Mouse (Mus musculus) MEL-GATA-1-ER (cell line): Measurements from ENCODE around the gene Serpina16.
"Not testable (repeated sequence)": the region's sequence is repeated elsewhere in the genome, so short reads cannot be mapped to it uniquely, and the experiment has no call there.

ENCODE experiments used
- DNase-seq: peaks from one replicate; pipeline ENCODE4 v3.0.0-alpha.2; 2012; ENCODE audit warnings: low read depth; ENCODE audit errors: extremely low read depth

Serpina16 gene

GRCm38 (mm10) chr12:103676039-103676438 lies at the start of gene Serpina16:
TSS of gene Serpina16 (minus strand) at chr12:103676139.
- no peak for DNase-seq

DNA sequence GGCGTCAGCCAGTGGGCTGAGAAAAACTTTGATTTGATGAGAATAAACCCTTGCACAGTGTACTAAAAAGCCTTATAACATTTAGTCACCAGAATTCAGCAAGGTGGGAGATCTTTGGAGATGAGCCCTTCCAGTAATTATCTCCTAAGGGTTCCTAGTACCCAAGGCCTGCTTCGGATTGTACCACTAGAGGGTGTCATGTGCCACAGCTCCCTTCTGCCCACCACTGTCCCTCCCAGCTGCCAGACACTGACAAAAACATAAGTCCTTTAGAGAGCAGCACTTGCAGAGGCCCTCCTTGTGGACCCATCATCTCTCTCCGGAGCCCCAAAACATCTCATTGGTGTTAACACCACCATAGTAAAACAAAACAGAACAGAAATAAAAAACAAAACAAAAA lies 35.6 kb upstream of the Serpina16 start:
- no peak for DNase-seq

GRCm38 (mm10) chr12:103710405-103710804 lies 34.5 kb upstream of the Serpina16 start:
- no peak for DNase-seq

DNA sequence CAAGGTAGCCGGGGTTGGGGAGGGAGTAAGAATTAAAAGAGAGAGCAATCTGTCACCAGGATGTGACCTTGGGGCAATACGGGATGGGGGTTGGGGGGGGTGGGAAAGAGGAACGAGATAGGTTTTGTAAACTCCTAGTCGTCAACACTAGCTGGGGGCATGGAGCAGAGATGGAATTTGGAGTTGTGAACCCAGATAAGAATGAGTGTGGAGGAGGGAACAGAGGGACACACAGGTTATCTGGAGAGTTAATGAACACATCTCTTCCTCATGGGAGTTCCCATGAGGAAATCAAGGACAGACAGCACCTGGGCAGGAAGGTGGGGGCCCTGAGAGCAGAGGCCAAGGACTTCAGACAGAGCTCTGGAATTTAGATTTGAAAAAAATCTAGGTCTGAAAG lies 30.2 kb upstream of the Serpina16 start:
- DNase-seq = no peak

GRCm38 (mm10) chr12:103705547-103705946 lies 29.6 kb upstream of the Serpina16 start:
- DNase-seq = no peak

DNA sequence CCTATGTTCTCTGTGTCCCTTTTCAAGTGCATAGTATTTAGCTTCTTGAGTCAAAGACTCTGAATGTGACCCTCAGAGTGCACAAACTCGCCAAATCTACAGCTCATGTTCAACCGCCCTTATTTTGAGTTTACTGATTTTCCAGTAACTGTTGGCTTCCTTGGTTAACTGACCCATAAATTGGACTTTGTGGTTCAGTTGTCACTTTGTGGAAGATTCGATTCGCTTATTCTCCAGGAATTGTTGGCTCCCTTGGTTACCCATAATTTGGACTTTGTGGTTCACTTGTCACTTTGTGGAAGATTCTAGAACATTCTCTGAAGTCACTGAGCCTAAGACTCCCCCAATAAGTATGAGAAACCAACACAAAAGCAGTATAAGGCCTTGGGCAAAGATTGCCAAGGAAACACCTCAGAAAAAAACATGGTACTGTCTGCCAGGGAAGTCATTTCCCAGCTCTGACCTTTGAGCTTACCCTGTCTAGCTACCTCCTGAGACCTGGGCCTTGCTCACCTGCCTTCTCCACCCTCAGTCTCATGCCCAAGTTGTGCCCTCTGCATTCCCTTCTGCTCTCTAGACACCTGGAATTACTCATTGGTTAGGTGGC lies 24.3 kb upstream of the Serpina16 start:
- no peak for DNase-seq

DNA sequence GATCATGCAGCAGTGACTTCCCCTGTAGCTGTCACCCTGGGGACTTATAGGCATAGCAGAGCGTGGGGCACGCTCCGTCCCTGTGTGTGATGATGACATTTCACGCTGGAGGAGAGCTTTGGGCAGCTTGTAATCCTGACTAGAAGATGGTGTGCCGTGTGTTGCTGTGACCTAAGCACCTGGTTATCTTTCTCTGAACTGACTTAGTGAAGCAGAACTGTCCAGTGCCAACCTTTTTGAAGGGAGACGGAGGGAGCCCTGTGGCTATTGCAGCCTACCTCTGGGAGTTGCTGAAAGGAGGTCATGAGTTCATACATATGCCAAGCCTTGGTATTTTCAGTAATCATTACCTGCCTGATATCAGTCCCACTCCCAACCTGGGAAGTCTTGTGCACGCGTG lies 19.5 kb upstream of the Serpina16 start, which contains the start of gene Serpina1f:
Serpina1f (minus strand) TSS at position 101 of the 400 bp plus-strand sequence.
- no peak for DNase-seq

DNA sequence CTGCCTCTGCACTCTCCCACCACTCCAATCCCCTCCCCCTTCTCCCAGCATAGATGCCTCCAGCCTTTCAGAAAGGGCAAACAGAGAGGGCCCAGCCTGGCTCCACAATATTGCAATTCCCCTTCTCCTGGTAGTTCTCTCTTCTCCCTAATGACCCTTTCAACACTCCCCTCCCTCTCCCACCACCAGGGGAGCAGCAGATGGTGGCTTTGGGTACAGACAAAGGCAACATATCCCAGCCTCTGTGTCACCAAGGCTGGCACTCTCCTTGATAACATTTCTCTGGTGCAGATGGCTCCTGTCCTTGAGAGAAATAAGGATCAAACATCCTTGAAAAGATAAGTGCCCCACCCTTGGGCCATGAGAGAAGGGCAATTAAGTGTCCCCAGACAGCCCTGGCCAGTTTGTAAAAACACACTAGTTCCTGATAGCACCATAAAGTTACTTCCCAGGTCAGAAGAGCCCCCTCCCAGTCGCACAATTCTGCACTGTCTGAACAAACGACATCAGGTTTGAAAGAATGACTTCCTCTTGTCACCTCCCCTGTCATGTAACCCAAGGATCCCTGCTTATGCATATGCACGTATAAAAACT lies 12.4 kb upstream of the Serpina16 start:
- DNase-seq = no peak

DNA sequence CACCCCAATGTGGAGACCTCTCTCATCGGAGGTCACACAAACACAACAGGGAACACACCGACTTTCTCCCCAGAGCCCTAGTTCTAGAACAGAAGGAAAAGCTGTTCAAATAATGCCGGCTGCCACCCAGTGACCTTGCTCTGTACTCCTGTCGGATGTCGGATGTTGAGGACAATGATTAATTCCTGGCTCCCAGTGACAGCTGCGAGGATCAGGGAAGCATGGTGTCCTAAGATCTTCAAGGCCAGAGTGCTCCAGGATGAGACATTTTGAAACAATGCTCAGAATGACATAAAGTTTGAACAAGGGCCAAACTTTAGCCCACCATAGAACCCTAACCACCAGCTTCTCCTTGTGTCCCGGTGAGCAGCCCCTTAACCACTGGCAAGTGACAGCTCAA lies 11.1 kb upstream of the Serpina16 start:
- no peak for DNase-seq

DNA sequence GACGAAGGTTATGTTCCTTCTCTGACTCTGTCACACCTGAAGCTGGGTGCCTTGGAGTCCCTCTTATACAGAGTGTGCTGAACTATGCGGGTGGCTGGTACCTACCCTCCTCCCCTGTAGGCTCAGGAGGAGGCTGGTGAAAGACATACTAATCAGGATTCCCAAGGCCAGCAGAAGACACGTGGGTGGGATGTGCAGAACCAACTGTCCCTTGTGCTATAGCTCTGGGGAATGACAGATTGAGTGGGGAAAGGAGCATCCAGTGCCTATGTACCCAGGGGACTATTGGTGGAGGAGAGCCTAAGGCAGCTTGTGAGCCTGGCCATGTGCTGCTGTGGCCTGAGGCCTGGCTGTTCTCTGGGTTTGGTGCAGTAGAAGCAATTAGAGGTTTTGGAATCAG lies 10.1 kb upstream of the Serpina16 start:
- DNase-seq = no peak

- no peak for DNase-seq
Measured at GRCm38 (mm10) chr12:103685386-103685785, 9.4 kb upstream of the Serpina16 start.

- no peak for DNase-seq
Measured at GRCm38 (mm10) chr12:103683775-103684174, 7.8 kb upstream of the Serpina16 start.

DNA sequence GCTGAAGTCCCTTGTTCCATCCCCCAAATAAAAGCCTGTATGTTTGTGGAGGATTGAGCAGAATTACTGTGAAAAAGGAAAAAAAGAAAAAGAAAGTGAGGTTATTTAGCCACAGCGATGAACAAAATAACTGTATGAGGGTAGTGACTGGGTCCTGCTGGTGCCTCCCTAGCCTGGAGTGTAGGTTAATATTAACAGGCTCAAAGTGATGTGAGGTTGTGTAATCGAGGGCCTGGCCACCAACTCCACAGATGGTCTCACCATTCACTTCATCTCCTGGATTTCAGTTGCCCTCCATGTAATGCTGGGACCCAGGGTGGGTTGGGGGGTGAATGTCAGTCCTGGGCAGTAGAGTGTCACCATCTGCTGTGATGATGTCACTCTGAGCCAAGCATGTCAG lies 5.8 kb upstream of the Serpina16 start:
- DNase-seq = no peak

- no peak for DNase-seq
Measured at GRCm38 (mm10) chr12:103681169-103681568, 5.2 kb upstream of the Serpina16 start.

DNA sequence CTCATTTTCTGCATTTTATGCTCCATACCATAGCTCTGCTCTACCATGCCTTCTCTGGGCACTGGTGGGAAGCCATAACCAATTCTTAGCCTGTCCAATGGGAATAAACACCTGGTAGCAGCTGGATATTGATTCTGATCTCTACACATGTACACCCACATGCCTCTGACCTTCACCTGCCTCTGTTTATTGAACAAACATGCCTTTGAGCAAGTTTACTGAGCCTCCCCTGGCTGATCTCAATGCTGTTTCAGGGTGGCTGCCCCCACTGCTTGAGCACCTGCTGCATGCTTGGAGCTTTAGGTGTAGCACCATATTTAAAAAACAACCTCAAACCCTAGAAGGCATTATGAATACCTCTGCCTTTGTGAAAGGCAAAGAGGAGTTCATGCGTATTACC lies 3.9 kb upstream of the Serpina16 start:
- DNase-seq = not testable (repeated sequence)

- no peak for DNase-seq
Measured at GRCm38 (mm10) chr12:103673179-103673578, 2.8 kb downstream of the Serpina16 start.

DNA sequence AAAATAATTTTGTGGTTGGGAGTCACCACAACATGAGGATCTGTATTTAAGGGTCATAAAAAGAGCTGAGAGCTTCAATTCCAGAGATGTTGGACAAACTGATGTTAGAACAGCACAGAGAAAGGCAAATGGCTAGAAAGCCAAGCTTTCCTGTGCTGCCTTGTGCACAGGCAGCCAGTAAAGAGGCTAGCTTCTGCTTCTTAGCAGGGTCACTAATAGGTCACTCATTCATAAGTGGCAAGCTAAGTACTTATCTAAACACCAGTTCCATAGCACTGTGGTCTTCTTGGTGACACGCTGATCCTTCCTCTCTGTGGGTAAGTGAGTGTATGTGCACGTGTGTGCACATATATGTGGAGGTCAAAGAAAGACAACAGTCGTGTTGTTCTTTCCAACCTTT lies 4.5 kb downstream of the Serpina16 start:
- DNase-seq = no peak

- no peak for DNase-seq
Measured at GRCm38 (mm10) chr12:103670964-103671363, 5.0 kb downstream of the Serpina16 start.

- no peak for DNase-seq
Measured at GRCm38 (mm10) chr12:103670344-103670743, 5.6 kb downstream of the Serpina16 start.

DNA sequence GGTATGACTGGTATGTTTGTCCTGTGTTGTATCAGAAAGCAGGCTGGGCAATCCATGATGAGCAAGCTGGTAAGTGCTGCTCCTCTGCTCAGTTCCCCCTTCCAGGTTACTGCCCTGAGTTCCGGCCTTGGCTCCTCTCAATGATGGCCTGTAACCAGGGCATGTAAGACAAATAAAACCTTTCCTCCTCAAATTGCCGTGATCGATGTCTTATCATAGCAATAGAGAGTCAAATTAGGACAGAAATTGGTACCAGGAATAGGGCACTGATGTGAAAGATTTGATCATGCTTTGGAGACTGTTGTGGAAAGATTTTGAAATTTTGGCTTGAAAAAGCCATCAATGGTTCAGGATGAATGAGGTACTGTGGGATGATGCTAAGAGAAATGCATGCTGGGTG lies 10.7 kb downstream of the Serpina16 start:
- no peak for DNase-seq

DNA sequence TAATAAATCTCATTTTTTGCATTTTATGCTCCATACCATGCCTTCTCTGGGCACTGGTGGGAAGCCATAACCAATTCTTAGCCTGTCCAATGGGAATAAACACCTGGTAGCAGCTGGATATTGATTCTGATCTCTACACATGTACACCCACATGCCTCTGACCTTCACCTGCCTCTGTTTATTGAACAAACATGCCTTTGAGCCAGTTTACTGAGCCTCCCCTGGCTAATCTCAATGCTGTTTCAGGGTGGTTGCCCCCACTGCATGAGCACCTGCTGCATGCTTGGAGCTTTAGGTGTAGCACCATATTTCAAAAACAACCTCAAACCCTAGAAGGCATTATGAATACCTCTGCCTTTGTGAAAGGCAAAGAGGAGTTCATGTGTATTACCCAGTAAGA lies 13.9 kb downstream of the Serpina16 start:
- not testable (repeated sequence) for DNase-seq

- DNase-seq = no peak
Measured at GRCm38 (mm10) chr12:103660076-103660475, 15.9 kb downstream of the Serpina16 start.

DNA sequence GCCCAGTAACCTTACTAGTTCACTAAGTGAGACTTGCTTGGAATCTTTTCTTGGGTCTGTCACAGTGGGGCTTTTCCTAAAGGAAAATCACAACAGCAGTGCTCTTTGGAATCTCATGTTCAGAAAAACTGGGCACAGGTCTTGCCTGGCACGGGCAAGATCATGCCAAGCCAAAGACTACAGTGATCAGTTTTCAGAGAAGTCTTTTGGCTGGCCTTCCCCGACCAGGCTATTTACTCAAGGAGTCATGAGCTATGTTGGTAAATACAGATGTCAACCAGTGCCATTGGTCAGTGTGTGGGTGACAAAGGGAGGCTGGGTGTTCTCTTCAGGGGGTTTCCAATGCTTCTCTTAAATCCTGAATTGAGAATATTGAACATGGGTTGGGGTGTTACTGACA lies 16.8 kb downstream of the Serpina16 start:
- DNase-seq = no peak
